Mouse (Mus musculus) layer of hippocampus, postnatal 14 days (tissue): ENCODE measurements around the gene Wdfy3. TPM values are rescaled to one million over a fixed set of nuclear protein-coding genes. Genes with fewer than 3 reads are reported as not detected.

Experiments
- DNase-seq, 2 experiments: peaks; one replicate each; pipeline ENCODE4 v3.0.0; 2021 to 2022; ENCODE audit warnings: low spot score in 2 of 2, mixed read lengths in 1 of 2
- total RNA-seq, 2 experiments: library from RNA; stranded (reverse); gene quantifications; 2 replicates each; pipeline ENCODE4 v1.2.3; 2021

The Wdfy3 gene
- total RNA-seq, 2 experiments from 2014 or later = 109 to 119 TPM

DNA sequence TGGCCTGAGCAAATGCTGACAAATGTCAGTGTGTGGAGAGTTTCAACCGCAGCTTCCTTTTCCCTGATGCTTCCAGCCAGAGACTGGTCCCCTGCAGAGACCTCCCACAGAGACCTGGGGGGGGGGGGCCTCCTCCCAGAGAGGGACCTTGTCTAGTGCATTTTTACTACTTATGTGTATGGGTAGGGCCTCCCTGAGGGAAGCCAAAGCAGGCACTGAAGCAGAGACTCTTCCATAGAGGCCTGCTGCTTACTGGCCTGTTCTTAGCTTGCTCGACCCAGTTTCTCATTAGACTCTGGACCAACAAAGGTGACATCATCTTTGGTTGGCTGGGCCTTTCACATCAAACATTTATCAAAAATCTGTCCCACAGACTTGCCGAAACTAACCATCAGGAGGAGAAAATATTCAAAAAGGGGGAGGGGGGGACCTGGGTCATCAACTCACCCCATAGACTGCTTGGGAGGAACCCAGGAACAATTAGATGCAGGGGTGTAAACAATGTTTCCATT, 14.5 kb downstream of the Wdfy3 start:
- no peak for DNase-seq

GRCm38 (mm10) chr5:102054511-102055093, 15.1 kb downstream of the Wdfy3 start:
- DNase-seq = no peak

DNA sequence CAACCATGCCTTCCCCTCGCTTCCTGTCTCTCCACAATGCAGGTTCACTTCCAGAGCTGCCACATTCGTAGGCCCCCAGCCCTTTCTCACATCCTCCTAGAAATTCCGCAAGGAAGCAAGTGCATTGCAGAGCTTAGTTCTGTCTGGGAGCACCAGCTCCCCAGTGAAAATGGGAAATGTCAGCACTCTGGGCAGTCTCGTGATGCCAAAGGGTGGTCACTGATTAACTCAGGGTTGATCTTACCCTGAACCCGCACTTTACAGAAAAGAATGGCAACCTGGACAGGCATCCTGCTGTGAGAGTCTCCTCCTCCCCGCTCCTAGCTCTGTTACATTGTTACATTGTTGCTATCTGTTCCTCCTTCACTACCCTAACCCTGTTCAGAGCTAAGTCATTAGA, 16.8 kb downstream of the Wdfy3 start:
- no peak for DNase-seq

DNA sequence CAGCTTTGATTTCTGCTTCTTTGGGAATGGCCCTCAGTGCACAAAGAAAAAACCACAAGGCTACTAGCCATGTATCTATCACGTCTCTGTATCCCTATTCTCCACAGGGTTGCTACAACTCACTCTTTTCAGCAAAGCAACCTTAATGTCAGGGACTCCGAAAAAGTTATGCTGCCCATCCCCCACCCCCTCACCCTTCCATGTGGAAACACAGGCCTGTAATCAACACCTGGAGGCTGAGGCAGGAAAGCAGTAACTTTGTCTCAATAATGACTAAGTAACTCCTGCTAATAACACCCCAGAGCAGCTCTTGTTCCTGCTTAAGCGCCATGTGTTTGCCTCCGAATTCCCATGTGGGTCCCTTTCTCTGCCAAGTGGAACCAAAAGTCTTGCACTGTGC, 17.3 kb downstream of the Wdfy3 start:
- DNase-seq = no peak

DNA sequence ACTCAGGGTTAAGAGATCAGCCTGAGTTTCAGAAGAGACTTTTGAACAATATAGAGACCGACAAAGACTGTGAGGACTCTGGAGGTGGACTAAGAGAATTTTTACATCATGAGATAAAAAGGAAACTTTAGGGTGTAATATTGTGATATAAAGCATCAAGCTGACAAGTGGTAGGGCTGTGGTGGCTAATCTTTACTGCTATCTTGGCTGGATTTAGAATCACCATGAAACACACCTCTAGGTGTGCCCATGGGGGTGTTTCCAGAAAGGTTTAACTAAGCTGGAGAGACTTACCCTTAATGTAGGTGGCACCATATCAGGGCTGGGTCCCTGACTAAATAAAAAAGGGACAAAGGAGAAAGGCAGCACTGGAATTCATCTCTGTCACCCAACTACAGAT, 19.0 kb downstream of the Wdfy3 start:
- no peak for DNase-seq

DNA sequence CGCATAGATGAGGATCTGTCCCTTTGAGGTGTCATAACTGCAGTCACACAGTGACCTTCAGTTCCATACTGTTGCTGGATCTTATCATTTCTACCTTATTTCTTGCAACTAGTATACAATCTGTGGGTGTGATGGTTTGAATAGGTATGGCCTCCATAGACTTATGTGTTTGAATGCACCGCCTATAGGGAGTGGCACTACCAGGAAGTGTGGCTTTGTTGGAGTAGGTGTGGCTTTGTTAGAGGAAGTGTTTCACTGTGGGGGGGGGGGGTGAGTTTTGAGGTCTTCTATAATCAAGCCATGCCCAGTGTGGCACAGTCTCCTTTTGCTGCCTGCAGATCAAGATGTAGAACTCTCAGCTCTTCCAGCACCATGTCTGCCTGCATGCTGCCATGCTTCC, 21.3 kb downstream of the Wdfy3 start:
- no peak for DNase-seq

DNA sequence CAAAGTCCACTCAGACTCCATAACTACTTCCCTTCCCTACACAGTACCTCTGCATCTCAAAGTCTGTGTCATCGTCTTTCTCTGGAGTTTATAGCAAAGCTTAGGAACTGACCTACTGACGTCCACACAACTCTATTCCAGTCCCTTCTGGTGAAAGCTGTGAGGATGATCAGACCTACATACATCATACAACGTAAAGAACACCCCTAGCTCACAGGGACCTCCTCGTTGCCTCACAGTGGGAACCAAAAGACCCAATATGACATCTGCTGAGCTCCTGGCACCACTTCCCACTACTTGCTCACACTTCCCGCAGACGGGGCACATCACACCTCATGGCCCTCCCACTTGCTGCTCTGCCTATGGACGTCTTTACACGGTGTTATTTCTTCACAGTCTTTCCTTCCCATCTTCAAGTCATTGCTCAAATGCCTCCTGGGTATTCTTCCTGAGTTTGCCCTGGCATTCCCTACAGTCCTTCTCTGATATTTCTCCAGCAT, 23.1 kb downstream of the Wdfy3 start:
- DNase-seq = no peak

GRCm38 (mm10) chr5:102045636-102046616, 23.8 kb downstream of the Wdfy3 start:
- DNase-seq = no peak

- DNase-seq = no peak
These were observed 24.5 kb downstream of the Wdfy3 start for GRCm38 (mm10) chr5:102045177-102045576.

DNA sequence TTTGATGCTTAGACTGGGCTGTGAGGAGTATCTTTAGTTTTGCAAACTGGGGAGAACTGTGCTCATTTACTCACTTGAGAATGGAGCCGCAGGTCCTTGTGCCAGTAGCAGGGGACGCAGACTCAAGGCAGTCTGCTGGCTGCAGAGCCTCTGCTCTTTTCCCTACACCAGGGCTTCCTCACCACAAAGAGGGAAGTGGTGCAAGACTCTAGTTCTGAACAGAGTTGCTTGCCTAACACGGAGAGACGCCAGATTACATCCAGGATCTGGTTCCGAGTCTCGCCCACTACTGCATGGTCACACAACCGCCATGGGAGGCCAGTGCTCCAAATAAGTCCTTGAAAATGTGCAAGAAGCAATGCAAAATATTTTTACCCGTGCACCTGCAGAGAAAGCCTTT, 36.4 kb downstream of the Wdfy3 start:
- no peak for DNase-seq

DNA sequence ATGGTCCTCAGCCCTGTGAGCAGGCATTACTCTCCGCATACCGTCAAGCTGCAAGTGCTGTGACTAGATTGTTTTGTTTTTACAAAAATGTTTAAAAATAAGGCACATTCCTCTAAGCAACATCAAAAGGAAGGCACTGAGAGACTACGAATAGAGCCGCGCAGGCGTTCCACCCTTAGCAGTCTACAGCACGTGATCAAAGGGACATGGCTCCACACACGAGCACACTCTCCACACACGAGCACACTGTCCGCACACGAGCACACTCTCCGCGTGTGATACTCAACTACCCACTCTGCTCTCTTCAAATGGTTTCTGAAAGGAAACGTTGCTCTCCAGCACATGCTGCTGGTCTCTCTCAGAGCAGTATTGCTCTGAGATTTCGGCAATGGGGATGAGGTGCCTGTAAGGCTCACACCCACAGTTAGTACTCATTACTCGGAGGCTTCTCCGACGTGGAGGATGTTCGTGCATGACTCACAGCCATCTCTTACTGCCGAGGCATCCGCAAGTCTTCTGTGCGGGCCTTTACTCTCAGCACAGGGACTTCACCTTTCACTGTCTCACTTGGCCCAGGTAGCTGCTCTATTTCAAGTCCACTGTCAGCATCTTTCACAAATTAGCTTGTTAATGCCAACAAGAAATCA, 37.0 kb downstream of the Wdfy3 start:
- no peak for DNase-seq

- DNase-seq = no peak
These were observed 37.5 kb downstream of the Wdfy3 start for GRCm38 (mm10) chr5:102032191-102032590.

DNA sequence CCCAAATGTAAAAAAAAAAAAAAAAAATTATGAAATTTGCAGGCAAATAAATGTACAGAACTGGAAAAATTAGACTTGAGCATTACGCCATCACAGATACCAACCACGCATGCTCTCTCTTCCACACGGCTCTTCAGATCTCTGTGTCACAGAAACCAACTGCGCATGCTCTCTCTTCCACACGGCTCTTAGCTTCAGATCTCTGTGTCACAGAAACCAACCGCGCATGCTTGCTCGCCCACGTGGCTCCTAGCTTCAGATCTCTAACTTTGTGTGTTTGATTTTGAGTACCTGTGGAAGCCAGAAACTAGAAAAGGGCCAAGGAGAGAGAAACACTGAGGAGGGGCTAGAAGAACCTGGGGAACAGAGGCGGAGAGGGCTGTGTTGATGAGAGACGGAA, 46.3 kb downstream of the Wdfy3 start:
- no peak for DNase-seq

- no peak for DNase-seq
These were observed 47.5 kb downstream of the Wdfy3 start for GRCm38 (mm10) chr5:102022018-102022898.

DNA sequence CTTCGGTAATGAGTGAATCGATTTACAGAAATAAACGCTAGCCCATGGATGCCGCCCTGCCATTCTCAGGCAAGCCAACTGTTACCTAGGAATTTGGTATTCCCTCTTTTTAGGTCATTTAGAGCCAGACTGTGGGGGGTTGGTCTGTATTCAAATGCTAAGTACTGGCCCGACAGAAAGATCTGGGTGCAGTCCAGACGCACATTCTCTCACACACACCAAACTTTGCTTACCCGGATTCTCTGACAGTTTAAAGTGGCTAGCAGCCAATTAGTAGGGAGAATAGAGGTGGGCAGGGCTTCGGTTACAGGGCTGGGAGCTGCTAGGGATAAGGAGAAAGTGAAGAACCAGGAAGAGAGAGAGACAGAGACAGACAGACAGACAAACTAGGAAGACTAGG, 55.5 kb downstream of the Wdfy3 start:
- DNase-seq = peak in 1 of 2 experiments; percentile 36

GRCm38 (mm10) chr5:102013781-102014180, 55.9 kb downstream of the Wdfy3 start:
- DNase-seq = no peak

DNA sequence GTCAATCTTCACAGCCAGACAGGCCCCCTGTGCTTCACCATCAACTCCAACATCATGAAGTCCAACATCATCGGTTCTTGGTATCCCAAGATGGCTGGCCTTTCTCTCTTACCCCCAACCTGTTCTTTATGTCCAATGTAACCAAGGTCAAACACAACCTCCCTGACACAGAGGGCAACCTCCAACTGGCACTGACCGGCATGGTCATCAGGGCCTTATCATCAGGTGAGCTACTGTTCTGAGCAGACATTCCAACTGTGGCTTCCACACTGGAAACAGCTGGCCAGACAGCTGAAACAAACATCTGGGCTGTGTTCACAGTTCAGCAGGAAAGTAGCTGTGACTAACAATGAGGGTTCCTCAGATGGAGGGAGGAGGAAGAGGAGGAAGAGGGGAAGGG, 58.8 kb downstream of the Wdfy3 start:
- no peak for DNase-seq

- DNase-seq = no peak
These were observed 60.1 kb downstream of the Wdfy3 start for GRCm38 (mm10) chr5:102009606-102010005.

GRCm38 (mm10) chr5:102008712-102009111, 61.0 kb downstream of the Wdfy3 start:
- no peak for DNase-seq

- DNase-seq = no peak
These were observed 63.3 kb downstream of the Wdfy3 start for GRCm38 (mm10) chr5:102006218-102006941.
